Mouse (Mus musculus) embryonic facial prominence, embryonic 11.5 days (tissue): Measurements from ENCODE around the gene Pde1a. TPM values are rescaled to one million over a fixed set of nuclear protein-coding genes. Genes with fewer than 3 reads are reported as not detected.

Experiments
- polyA plus RNA-seq: library from polyadenylated mRNA; unstranded; fragments of >200 nt; fragmentation: Nextera tagmentation; extraction: Ambion mirVana; gene quantifications from 2 replicates; pipeline ENCODE4 v1.2.1, GENCODE M21; 2014

The Pde1a gene
- polyA plus RNA-seq, 1 experiment from 2014 or later: 4.4 TPM

Other genes with a start within 250 kb of the Pde1a start
- gene Prdx6b, start 163.0 kb upstream of the Pde1a start, polyA plus RNA-seq: not detected in 2 replicates
- gene Dnajc10, start 186.0 kb upstream of the Pde1a start, polyA plus RNA-seq: 106 and 114 TPM in 2 replicates